In genomic region chr2:62048116-62048515, GRCm38 (mm10) we compare ENCODE assay signal across 9 mouse cellular contexts. TPM values are rescaled to one million over a fixed set of nuclear protein-coding genes. Genes with fewer than 3 reads are reported as not detected.
DNase-seq lines count a peak whose midpoint lies in the region; ATAC-seq and TF ChIP-seq lines count a peak whose summit lies in the region.
"Had no signal": no experiment of that assay in that cellular context is flagged by ENCODE, and none has a peak within 500 bp of the region (broad histone marks: within the 10 kb centered on the region; RNA-seq: fewer than 3 reads in every experiment).

No protein-coding gene starts in this region.

- H3K4me2 ChIP-seq in heart, postnatal 0 days (ENCODE audit: low read depth, low read length): peak overlapping the region; percentile 77
- H3K4me2 ChIP-seq in hindbrain, embryonic 15.5 days: peak overlapping the region; percentile 61
- peak overlapping the region; percentile 69 for H3K4me2 ChIP-seq in neural tube, embryonic 14.5 days (ENCODE audit: low read depth, low read length)

- H3K27ac ChIP-seq in heart, postnatal 0 days (ENCODE audit: low read depth): no peak overlapping the region
- H3K27ac ChIP-seq in hindbrain, embryonic 15.5 days (replicated peaks): peak overlapping the region; percentile 91
- H3K27ac ChIP-seq in neural tube, embryonic 14.5 days (ENCODE audit: low read depth, low read length): peak overlapping the region; percentile 80

- 23% methylated on average over 3 of the region's 3 CpGs for WGBS in heart, postnatal 0 days
- WGBS in hindbrain, embryonic 15.5 days: 21% methylated on average over 3 of the region's 3 CpGs
- 4% methylated on average over 3 of the region's 3 CpGs for WGBS in neural tube, embryonic 14.5 days

- H3K4me3 ChIP-seq in heart, postnatal 0 days (ENCODE audit: low read depth, low read length): peak overlapping the region; percentile 57; the same call in 1 of the 2 replicates
- peak overlapping the region; percentile 47 for H3K4me3 ChIP-seq in hindbrain, embryonic 15.5 days
- peak overlapping the region; percentile 46 for H3K4me3 ChIP-seq in neural tube, embryonic 14.5 days (ENCODE audit: low read depth, low read length)

- no peaks in the 10 kb centered on the region for H3K9me3 ChIP-seq in heart, postnatal 0 days (replicated peaks; ENCODE audit: control insufficient read depth, low read length)
- no peaks in the 10 kb centered on the region for H3K9me3 ChIP-seq in hindbrain, embryonic 15.5 days
- H3K9me3 ChIP-seq in neural tube, embryonic 14.5 days (ENCODE audit: control insufficient read depth, low read length): no peaks in the 10 kb centered on the region

- H3K36me3 ChIP-seq in heart, postnatal 0 days (replicated peaks; ENCODE audit: control insufficient read depth, insufficient read depth, low read length): no peaks in the 10 kb centered on the region
- no peaks in the 10 kb centered on the region for H3K36me3 ChIP-seq in hindbrain, embryonic 15.5 days
- H3K36me3 ChIP-seq in neural tube, embryonic 14.5 days (ENCODE audit: control insufficient read depth, insufficient read depth, low read length): no peaks in the 10 kb centered on the region

- H3K4me1 ChIP-seq in heart, postnatal 0 days (ENCODE audit: control insufficient read depth, insufficient read depth): no peaks in the 10 kb centered on the region
- H3K4me1 ChIP-seq in hindbrain, embryonic 15.5 days (replicated peaks): 0 out of 2 replicates have a peak, but pooled peaks cover 4% of the 10 kb centered on the region
- no peaks in the 10 kb centered on the region for H3K4me1 ChIP-seq in neural tube, embryonic 14.5 days (ENCODE audit: control insufficient read depth, insufficient read depth, low read length)

- no peaks in the 10 kb centered on the region for H3K27me3 ChIP-seq in heart, postnatal 0 days (ENCODE audit: control insufficient read depth, insufficient read depth, low read length)
- no peaks in the 10 kb centered on the region for H3K27me3 ChIP-seq in hindbrain, embryonic 15.5 days
- H3K27me3 ChIP-seq in neural tube, embryonic 14.5 days (ENCODE audit: control insufficient read depth, insufficient read depth, low read length): no peaks in the 10 kb centered on the region

- no peak overlapping the region for H3K9ac ChIP-seq in heart, postnatal 0 days (replicated peaks; ENCODE audit: low read depth, low read length)
- H3K9ac ChIP-seq in hindbrain, embryonic 15.5 days: peak overlapping the region; percentile 70
- peak overlapping the region; percentile 74 for H3K9ac ChIP-seq in neural tube, embryonic 14.5 days (replicated peaks; ENCODE audit: low read depth, low read length)

- no peak for TF ChIP-seq CTCF in heart, postnatal 0 days (IDR thresholded peaks at IDR 0.05; ENCODE audit: low read depth)

- TF ChIP-seq EP300 in heart, postnatal 0 days (IDR thresholded peaks at IDR 0.05; ENCODE audit: low read depth): no peak

- no peak for ATAC-seq in heart, postnatal 0 days (ENCODE audit: insufficient read depth, low read depth)
- peak; percentile 17; the same call in 1 of the 2 replicates for ATAC-seq in hindbrain, embryonic 15.5 days (ENCODE audit: low FRiP score, low read depth)
- ATAC-seq in neural tube, embryonic 14.5 days (ENCODE audit: low read depth): peak; percentile 39

- intact Hi-C loops in heart, postnatal 10 days (cut with DNase I): no loop called here

- no peak for DNase-seq in heart, postnatal 0 days (ENCODE audit: low spot score)
- DNase-seq in heart, postnatal 10 days: no peak
- DNase-seq in cerebellum, postnatal 36 days: peak; percentile 6 to 16
- no peak for DNase-seq in right cerebral cortex, postnatal 4 days
- no peak for DNase-seq in urinary bladder, postnatal 36 days (ENCODE audit: low spot score in 2 of 2)
- DNase-seq in testis, postnatal 10 days (ENCODE audit: low spot score): no peak
- DNase-seq: kidney, adult 11 months had no signal

RNA-seq across cellular contexts. Expression of gene Slc4a10, which starts 1.9 kb away (rescaled TPM):
- 0.15 TPM in 1 of 2 replicates, not detected in the other for total RNA-seq in heart, postnatal 0 days (2014; rRNA removed; ENCODE audit: low replicate concordance)
- not detected in 2 replicates for polyA plus RNA-seq in heart, postnatal 0 days (2015; fragmentation: Nextera tagmentation; extraction: Ambion mirVana)
- total RNA-seq in heart, postnatal 10 days (2021): not detected
- 23.4 and 24.5 TPM in 2 replicates for polyA plus RNA-seq in hindbrain, embryonic 15.5 days (2015; fragmentation: Nextera tagmentation; extraction: Ambion mirVana)
- polyA plus RNA-seq in neural tube, embryonic 14.5 days (2014; fragmentation: Nextera tagmentation; extraction: Ambion mirVana): 22.2 and 29.6 TPM in 2 replicates

Comparison
In these comparisons a context has a peak if more than half of its experiments do, and no peak if none do; other contexts are left out.
1. DNase-seq: peak in cerebellum, postnatal 36 days (2 of 2); none in heart, postnatal 0 days (single experiment), heart, postnatal 10 days (0 of 2), right cerebral cortex, postnatal 4 days (single experiment), urinary bladder, postnatal 36 days (0 of 2) and testis, postnatal 10 days (single experiment).
2. RNA of gene Slc4a10, which starts 1.9 kb away (polyA plus RNA-seq): 22.2 to 29.6 TPM in neural tube, embryonic 14.5 days and 23.4 to 24.5 TPM in hindbrain, embryonic 15.5 days; not detected in heart, postnatal 0 days; every median in the first group is over 10 times any median in the second.
3. Peak in every context shown above with its lines, with median percentiles within 50 percentile points of each other: H3K4me2 ChIP-seq and H3K4me3 ChIP-seq.